Mouse (Mus musculus) forebrain, embryonic 13.5 days (tissue): Measurements from ENCODE around the gene St6gal1. TPM values are rescaled to one million over a fixed set of nuclear protein-coding genes. Genes with fewer than 3 reads are reported as not detected.

ENCODE experiments used
- ATAC-seq: fragments of 200-750 bp; cut with Nextera tagmentation; 2 replicates; pipeline ENCODE4 v1.8.0; 2017
- H3K27ac ChIP-seq: fragments of 300-500 bp; sonication (generic); 2 replicates; pipeline ENCODE4 v1.5.1; 2015; ENCODE audit warnings: inconsistent platforms, mild to moderate bottlenecking, moderate library complexity
- H3K27me3 ChIP-seq: fragments of 300-500 bp; sonication (generic); 2 replicates; pipeline ENCODE4 v1.6.1; 2015; ENCODE audit warnings: mild to moderate bottlenecking, inconsistent platforms
- H3K36me3 ChIP-seq: fragments of 300-500 bp; sonication (generic); 2 replicates; pipeline ENCODE4 v1.6.1; 2015; ENCODE audit warnings: mild to moderate bottlenecking, inconsistent platforms; ENCODE audit not compliant: poor library complexity, severe bottlenecking
- H3K4me1 ChIP-seq: fragments of 300-500 bp; sonication (generic); 2 replicates; pipeline ENCODE4 v1.6.1; 2015; ENCODE audit warnings: inconsistent platforms
- H3K4me2 ChIP-seq: fragments of 300-500 bp; sonication (generic); 2 replicates; pipeline ENCODE4 v1.6.1; 2015; ENCODE audit warnings: inconsistent platforms, mild to moderate bottlenecking, moderate library complexity
- H3K4me3 ChIP-seq: fragments of 300-500 bp; sonication (generic); 2 replicates; pipeline ENCODE4 v1.5.1; 2015; ENCODE audit warnings: mild to moderate bottlenecking, inconsistent platforms
- H3K9ac ChIP-seq: fragments of 300-500 bp; sonication (generic); 2 replicates; pipeline ENCODE4 v1.6.1; 2015; ENCODE audit warnings: mild to moderate bottlenecking, inconsistent platforms
- H3K9me3 ChIP-seq: fragments of 300-500 bp; sonication (generic); replicated peaks from 2 replicates; pipeline ENCODE4 v1.6.1; 2016; ENCODE audit warnings: inconsistent platforms
- WGBS: fragments of 180-500 bp; shearing (Covaris S2); methylation state at CpG from one replicate; pipeline ENCODE4 v1.1.7; 2015; 5-methylcytosine and 5-hydroxymethylcytosine counted together
- polyA plus RNA-seq: library from polyadenylated mRNA; unstranded; fragments of >200 nt; fragmentation: Nextera tagmentation; extraction: Ambion mirVana; gene quantifications from 2 replicates; pipeline ENCODE4 v1.2.1, GENCODE M21; 2015

St6gal1 gene
- polyA plus RNA-seq, 1 experiment from 2014 or later, result 39.5 TPM

DNA sequence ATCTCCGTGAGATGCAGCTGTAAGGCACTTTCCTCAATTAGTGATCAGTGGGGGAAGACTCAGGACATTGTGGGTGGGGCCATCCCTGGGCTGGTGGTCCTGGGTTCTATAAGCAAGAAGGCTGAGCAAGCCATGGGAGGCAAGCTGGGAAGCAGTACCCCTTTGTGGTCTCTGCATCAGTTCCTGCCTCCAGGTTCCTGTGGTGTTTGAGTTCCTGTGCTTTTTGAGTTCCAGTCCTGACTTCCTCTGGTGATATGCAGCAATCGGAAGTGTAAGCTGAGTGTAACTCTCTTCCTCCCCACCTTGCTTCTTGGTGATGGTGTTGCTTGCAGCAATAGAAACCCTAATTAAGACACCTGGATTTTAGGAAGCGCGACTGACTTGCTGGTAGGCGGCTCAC lies 58.4 kb downstream of the St6gal1 start:
- Histone ChIP-seq H3K27me3 (no peaks in the 10 kb centered on the region), H3K36me3 (peaks cover 4% of the 10 kb centered on the region; the same call in 1 of the 2 replicates), H3K9me3 (no peaks in the 10 kb centered on the region), H3K4me3 (no peak overlapping the region), H3K27ac (no peak overlapping the region), H3K4me2 (no peak overlapping the region), H3K4me1 (0 out of 2 replicates have a peak, but pooled peaks cover 7% of the 10 kb centered on the region), H3K9ac (no peak overlapping the region)
- no peak for ATAC-seq
- 89% methylated on average over 5 of the region's 5 CpGs for WGBS

DNA sequence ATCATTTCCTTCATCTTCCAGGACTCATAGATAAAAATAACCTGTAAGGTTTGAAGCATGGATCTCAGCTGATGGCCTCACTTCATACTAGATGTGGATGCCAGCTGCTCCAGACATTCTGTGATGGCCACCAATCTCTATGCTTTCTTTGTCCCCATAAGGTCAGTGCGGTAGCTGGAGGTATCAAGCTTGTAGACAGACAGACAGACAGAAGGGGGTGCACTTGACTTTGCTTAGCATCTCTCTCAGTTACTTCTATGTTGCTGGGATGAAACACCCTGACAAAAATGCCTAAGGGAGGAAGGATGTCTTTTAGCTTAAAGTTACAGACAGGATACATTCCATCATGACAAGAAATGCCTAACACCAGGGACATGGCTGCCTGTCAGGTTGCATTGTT lies 59.1 kb downstream of the St6gal1 start:
- no peaks in the 10 kb centered on the region for H3K27me3 ChIP-seq
- WGBS, result 97% methylated on average over 1 of the region's 1 CpGs
- H3K4me1 ChIP-seq, result 0 out of 2 replicates have a peak, but pooled peaks cover 7% of the 10 kb centered on the region
- H3K4me2 ChIP-seq, result no peak overlapping the region
- H3K36me3 ChIP-seq, result peaks cover 4% of the 10 kb centered on the region; the same call in 1 of the 2 replicates
- no peak overlapping the region for H3K4me3 ChIP-seq
- no peaks in the 10 kb centered on the region for H3K9me3 ChIP-seq
- ATAC-seq, result no peak
- no peak overlapping the region for H3K27ac ChIP-seq
- H3K9ac ChIP-seq, result no peak overlapping the region

DNA sequence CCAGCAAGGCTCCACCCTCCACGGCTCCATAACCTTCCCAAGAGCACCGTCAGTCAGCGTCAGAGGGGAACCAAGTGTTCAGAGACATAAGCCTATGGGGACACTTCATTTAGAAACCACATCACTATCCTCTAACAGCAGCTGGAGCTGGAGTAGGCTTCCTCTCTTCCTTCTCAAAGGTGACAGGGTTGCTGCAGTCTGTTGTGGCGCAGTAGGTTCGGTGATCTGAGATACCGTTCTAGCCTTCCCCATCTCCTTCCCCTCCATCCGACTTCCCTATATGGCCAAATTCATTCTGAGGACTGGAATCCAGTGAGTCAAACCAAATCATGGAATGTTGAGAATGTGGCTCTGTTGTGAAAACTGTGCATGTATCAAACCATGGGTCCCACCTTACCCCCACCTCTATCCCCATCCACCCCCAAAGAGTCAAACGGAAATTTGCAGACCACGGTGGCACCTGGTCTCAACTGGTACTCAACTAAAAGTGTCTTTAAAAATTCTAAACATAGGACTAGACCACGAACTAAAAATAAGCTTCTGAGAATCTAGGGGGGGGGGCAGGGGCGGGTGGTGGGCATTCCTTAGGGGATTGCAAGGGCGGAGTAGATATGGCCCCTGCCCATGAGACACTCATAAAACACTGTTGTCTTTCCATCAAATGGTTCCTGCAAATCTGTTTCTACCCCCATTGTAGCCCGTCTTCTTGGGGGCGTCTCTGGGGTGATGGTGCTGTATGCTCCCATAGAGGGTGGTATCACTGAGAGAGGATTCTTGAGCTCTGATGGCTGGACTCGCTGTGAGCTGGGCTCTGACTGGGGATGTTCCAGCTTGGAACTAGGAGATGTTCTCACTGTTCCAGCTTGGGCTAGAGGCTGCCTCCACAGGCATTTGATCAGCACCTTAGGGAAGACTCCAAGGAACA lies 60.2 kb downstream of the St6gal1 start:
- Histone ChIP-seq H3K36me3 (peaks cover 4% of the 10 kb centered on the region; the same call in 1 of the 2 replicates), H3K9me3 (no peaks in the 10 kb centered on the region), H3K27ac (no peak overlapping the region), H3K4me1 (0 out of 2 replicates have a peak, but pooled peaks cover 7% of the 10 kb centered on the region), H3K4me2 (no peak overlapping the region), H3K9ac (no peak overlapping the region), H3K4me3 (no peak overlapping the region), H3K27me3 (no peaks in the 10 kb centered on the region)
- ATAC-seq, result no peak
- 92% methylated on average over 15 of the region's 15 CpGs for WGBS

DNA sequence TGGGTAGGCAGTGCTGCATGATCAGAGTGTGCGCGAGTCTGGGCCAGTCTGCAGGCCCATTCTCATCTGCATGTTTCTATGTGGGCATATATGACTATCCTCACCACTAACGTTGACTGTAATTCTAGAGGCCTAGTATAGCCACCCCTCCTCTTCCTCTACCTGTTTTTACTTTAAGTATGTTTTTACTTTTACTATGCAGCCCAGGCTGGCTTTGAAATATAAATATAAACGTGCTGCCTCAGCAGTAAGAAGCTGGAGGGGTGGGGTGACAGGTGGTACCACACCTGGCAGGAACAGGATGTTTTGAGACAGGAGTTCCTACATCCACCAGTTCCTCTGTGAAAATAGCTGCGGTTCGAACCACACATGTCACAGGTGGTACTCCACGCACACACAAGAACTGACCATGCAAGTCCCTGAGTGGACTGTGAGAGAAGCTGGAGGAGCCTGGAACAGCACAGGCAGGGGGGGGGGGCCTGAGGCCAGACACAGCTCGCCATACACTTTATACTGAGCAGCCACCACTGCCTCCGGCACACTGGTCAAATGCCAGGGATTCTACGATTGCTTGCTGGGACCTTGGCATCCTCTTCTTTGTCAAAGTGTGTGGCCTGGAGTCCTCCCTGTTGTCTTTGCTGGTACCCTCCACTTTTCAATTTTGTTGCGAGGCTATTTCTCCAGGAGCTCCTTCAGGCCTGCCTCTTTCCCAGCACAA lies 62.0 kb downstream of the St6gal1 start:
- no peak overlapping the region for H3K27ac ChIP-seq
- H3K9me3 ChIP-seq, result no peaks in the 10 kb centered on the region
- no peak overlapping the region for H3K4me2 ChIP-seq
- H3K4me3 ChIP-seq, result no peak overlapping the region
- WGBS, result 89% methylated on average over 11 of the region's 11 CpGs
- no peak overlapping the region for H3K9ac ChIP-seq
- H3K36me3 ChIP-seq, result peaks cover 4% of the 10 kb centered on the region; the same call in 1 of the 2 replicates
- no peak for ATAC-seq
- H3K27me3 ChIP-seq, result no peaks in the 10 kb centered on the region
- no peaks in the 10 kb centered on the region for H3K4me1 ChIP-seq

DNA sequence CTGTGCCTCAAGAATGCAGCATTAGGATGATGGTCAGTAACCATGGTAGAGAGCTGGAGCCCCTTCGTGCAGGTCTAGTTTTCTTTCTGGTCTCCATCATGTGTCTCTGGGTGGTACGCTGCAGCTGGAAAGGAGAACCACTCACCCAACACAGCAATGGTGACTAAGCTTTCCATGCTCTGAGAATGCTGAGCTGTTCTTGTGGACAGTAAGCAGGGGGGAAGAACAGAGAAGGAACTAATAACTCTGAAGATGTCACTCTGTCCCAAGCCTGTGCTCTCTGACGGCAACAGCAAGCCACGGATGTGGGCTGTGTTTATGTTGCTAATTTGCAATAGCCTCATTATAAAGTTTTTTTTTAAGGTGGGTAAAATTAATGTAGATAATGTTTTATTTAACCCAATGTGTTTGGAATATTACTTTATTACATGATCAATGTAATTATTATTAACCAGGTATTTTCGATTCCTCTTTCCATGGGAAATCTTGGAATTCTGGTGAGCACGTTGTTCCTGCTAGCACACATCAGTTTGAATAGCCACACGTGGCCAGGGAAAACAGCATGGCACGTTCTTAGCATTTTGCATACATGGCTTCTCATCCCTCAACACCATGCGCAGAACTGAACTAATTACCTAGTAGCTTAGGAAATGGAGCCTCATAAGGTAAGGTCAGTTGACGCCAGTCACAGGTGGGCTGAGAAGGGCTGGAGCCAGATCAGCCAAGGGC lies 62.9 kb downstream of the St6gal1 start:
- Histone ChIP-seq H3K4me1 (no peaks in the 10 kb centered on the region), H3K27me3 (no peaks in the 10 kb centered on the region), H3K27ac (no peak overlapping the region), H3K9me3 (no peaks in the 10 kb centered on the region), H3K36me3 (peaks cover 4% of the 10 kb centered on the region; the same call in 1 of the 2 replicates), H3K4me3 (no peak overlapping the region), H3K9ac (no peak overlapping the region), H3K4me2 (no peak overlapping the region)
- WGBS, result 94% methylated on average over 10 of the region's 10 CpGs
- ATAC-seq, result no peak

DNA sequence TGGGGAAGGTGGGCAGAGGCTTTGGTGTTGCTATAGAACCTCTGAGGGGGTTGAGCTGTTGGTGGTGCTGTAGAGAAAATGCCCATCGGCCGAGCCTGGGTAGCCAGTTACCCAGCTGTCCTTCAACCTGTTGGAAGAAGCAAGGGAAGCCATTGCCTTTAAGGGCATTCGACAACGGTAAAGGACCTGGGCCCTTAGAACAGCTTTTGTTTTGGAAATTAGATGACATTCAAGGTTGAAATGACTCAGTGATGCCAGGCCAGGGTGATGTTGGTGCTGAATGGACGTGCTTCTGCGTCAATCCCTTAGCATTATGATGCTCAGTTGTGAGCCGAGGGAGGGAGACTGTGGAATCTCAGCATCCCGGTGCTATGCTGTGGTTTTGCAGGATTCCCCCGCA lies 63.6 kb downstream of the St6gal1 start:
- no peak overlapping the region for H3K4me2 ChIP-seq
- 97% methylated on average over 9 of the region's 9 CpGs for WGBS
- no peak overlapping the region for H3K9ac ChIP-seq
- no peak overlapping the region for H3K4me3 ChIP-seq
- H3K27ac ChIP-seq, result no peak overlapping the region
- no peak for ATAC-seq
- no peaks in the 10 kb centered on the region for H3K4me1 ChIP-seq
- no peaks in the 10 kb centered on the region for H3K9me3 ChIP-seq
- H3K36me3 ChIP-seq, result peaks cover 4% of the 10 kb centered on the region; the same call in 1 of the 2 replicates
- no peaks in the 10 kb centered on the region for H3K27me3 ChIP-seq

DNA sequence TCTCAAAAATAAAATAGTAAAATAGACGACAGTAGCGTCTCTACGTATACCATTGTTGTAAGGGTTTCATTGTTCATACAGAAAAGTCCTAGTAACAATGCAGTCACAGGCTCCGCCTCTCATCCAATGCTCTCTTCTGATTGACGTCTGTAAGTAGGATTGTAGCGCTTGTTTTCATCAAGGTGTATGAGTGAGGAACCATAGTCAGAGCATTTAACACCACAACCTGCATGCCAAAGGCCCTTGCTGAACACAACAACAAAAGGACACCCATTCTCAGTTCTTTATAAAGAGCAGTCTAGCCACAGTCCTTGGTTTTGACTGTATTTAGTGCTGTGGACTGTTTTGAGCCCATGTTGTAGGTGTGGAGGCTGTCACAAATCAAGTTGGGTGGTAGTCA lies 64.9 kb downstream of the St6gal1 start:
- H3K9me3 ChIP-seq, result no peaks in the 10 kb centered on the region
- H3K4me2 ChIP-seq, result no peak overlapping the region
- peaks cover 4% of the 10 kb centered on the region; the same call in 1 of the 2 replicates for H3K36me3 ChIP-seq
- H3K4me3 ChIP-seq, result no peak overlapping the region
- 93% methylated on average over 6 of the region's 6 CpGs for WGBS
- H3K9ac ChIP-seq, result no peak overlapping the region
- ATAC-seq, result no peak
- H3K4me1 ChIP-seq, result no peaks in the 10 kb centered on the region
- no peaks in the 10 kb centered on the region for H3K27me3 ChIP-seq
- H3K27ac ChIP-seq, result no peak overlapping the region

DNA sequence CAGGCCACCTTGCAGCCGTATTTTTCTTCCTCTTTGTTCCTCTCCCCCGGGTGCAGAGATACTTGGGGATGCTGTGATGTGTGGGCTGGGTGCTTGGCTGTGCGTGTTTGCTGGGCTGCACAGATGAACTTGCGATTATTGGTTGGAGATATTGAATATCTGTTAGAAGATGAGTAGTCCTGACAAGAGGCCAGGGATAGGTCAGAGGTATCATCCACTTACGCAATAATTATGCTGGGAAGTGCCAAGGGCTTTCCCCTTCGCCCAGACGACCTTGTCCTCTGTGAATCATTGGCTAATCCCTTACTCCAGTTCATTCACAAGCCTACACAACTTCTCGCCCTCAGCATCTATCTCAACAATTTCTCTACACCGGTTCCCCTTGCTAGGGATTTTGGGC lies 65.6 kb downstream of the St6gal1 start:
- no peaks in the 10 kb centered on the region for H3K9me3 ChIP-seq
- no peak for ATAC-seq
- H3K27ac ChIP-seq, result no peak overlapping the region
- peaks cover 4% of the 10 kb centered on the region; the same call in 1 of the 2 replicates for H3K36me3 ChIP-seq
- H3K9ac ChIP-seq, result no peak overlapping the region
- no peaks in the 10 kb centered on the region for H3K4me1 ChIP-seq
- H3K4me2 ChIP-seq, result no peak overlapping the region
- 88% methylated on average over 9 of the region's 9 CpGs for WGBS
- H3K4me3 ChIP-seq, result no peak overlapping the region
- H3K27me3 ChIP-seq, result no peaks in the 10 kb centered on the region

DNA sequence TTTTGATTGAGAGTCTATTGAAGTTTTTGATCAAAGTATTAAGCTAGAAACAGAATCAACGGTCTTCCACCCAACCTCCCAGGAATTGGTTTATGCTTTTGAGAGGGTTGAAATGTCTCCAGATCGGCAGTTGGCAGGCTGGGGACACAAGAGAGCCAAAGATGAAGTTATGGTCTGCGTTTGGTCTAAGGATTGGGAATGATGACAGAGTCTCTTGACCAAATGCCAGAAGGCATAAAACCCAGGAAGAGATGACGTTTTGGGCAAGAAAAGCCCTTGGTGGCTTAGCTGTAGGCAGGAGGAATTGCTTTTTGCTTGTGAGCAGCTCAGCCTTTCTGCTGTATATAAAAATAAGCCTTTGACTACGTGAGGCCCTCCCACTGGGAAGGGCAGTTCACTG lies 67.0 kb downstream of the St6gal1 start:
- Histone ChIP-seq H3K27me3 (no peaks in the 10 kb centered on the region), H3K9ac (no peak overlapping the region), H3K4me3 (no peak overlapping the region), H3K27ac (no peak overlapping the region), H3K36me3 (peaks cover 8% of the 10 kb centered on the region; the same call in 1 of the 2 replicates), H3K4me1 (no peaks in the 10 kb centered on the region), H3K9me3 (no peaks in the 10 kb centered on the region), H3K4me2 (no peak overlapping the region)
- ATAC-seq, result no peak
- 79% methylated on average over 5 of the region's 5 CpGs for WGBS

DNA sequence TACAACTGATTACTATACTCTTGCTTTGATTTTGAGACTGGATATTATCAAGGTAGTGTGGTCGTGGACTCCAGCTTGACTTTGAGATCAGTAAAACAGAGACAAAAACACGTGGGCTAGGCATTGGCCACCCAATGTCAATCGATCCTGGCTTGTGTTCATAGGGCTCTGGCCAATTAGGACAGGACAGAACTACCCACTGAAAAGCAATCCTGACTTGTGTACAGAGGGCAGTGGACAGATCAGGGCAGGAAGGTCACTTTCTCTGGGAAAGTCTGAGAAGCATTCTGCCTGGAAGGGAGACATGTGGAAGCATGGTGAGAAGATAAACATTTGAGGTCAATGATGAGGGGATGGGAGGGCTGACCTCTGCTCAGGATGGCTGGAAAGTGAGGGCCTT lies 69.7 kb downstream of the St6gal1 start:
- Histone ChIP-seq H3K4me3 (no peak overlapping the region), H3K4me1 (no peaks in the 10 kb centered on the region), H3K27ac (no peak overlapping the region), H3K27me3 (no peaks in the 10 kb centered on the region), H3K36me3 (peaks cover 10% of the 10 kb centered on the region; the same call in 1 of the 2 replicates), H3K4me2 (no peak overlapping the region), H3K9ac (no peak overlapping the region), H3K9me3 (no peaks in the 10 kb centered on the region)
- no peak for ATAC-seq
- WGBS, result 84% methylated on average over 3 of the region's 3 CpGs

DNA sequence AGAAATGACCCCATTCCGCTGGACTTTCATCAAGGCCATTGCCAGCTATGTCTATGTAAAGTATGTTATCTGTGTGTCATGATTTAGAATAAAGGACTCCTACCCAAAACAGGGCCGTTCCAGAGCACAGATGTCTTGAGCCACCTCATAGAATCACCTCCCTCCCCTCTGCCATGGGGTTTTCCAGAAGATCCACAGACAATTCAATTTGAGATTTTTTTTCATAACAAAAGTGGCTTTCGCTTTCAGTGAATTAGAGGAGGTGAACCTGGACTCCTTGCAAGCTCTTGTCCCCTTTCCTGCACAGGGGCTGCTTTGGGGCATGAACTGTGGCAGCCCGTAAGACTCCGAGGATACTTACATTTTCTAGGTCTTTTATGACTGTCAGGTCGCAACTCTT lies 70.2 kb downstream of the St6gal1 start:
- no peak for ATAC-seq
- Histone ChIP-seq H3K36me3 (peaks cover 10% of the 10 kb centered on the region; the same call in 1 of the 2 replicates), H3K9ac (no peak overlapping the region), H3K27me3 (no peaks in the 10 kb centered on the region), H3K27ac (no peak overlapping the region), H3K4me1 (no peaks in the 10 kb centered on the region), H3K4me3 (no peak overlapping the region), H3K4me2 (no peak overlapping the region), H3K9me3 (no peaks in the 10 kb centered on the region)
- WGBS, result 94% methylated on average over 6 of the region's 6 CpGs
